Mouse (Mus musculus) myocyte (in vitro differentiated cells): ENCODE results near the gene Marveld3.

Experiments
- MYOD1 ChIP-seq, 3 experiments: IDR thresholded peaks; one replicate each; pipeline ENCODE4 v1.6.1; 2011; ENCODE audit warnings: control low read depth in 2 of 3, low read depth in 2 of 3, mild to moderate bottlenecking in 2 of 3, moderate library complexity in 1 of 3; ENCODE audit not compliant: insufficient read length in 2 of 3, control insufficient read depth in 1 of 3
- TCF3 ChIP-seq: IDR thresholded peaks from one replicate; pipeline ENCODE4 v1.6.1; 2011; ENCODE audit warnings: low read depth, control low read depth; ENCODE audit not compliant: insufficient read length

GRCm38 (mm10) chr8:110008228-110008994 lies 46.4 kb upstream of the Marveld3 start:
- TF ChIP-seq TCF3 (no peak), MYOD1 (IDR thresholded peaks at IDR 0.05; ENCODE audit: control insufficient read depth in 1 of 3, insufficient read length in 2 of 3, low read depth in 2 of 3) (no peak)
